27 mouse cellular contexts compared by ENCODE assay signal in genomic region chr3:141293802-141294201, GRCm38 (mm10).
"Had no signal": no experiment of that assay in that cellular context is flagged by ENCODE, and none has a peak within 500 bp of the region (broad histone marks: within the 10 kb centered on the region; RNA-seq: fewer than 3 reads in every experiment).

No protein-coding gene starts in this region.

- ATAC-seq: forebrain, embryonic 13.5 days; forebrain, embryonic 14.5 days; forebrain, embryonic 15.5 days; forebrain, embryonic 16.5 days; forebrain, postnatal 0 days had no signal

- H3K4me3 ChIP-seq: embryonic facial prominence, embryonic 10.5 days; embryonic facial prominence, embryonic 12.5 days; embryonic facial prominence, embryonic 13.5 days; embryonic facial prominence, embryonic 15.5 days; erythroblast, embryonic 14.5 days; forebrain, embryonic 10.5 days; forebrain, embryonic 12.5 days; forebrain, embryonic 13.5 days; forebrain, embryonic 15.5 days; gastrocnemius, adult 2 months; heart, adult 2 months; heart, embryonic 10.5 days had no signal

- H3K4me2 ChIP-seq: embryonic facial prominence, embryonic 12.5 days; embryonic facial prominence, embryonic 13.5 days; embryonic facial prominence, embryonic 15.5 days; forebrain, embryonic 12.5 days; forebrain, embryonic 13.5 days; forebrain, embryonic 15.5 days had no signal

- DNase-seq: cerebellum, adult 9-11 months; cerebellum, postnatal 10 days; cerebellum, postnatal 14 days; cerebellum, postnatal 25 days; cerebellum, postnatal 36 days; embryo, embryonic 11 days; forebrain, postnatal 0 days; gastrocnemius, adult 2 months; gastrocnemius, postnatal 10 days; gastrocnemius, postnatal 14 days; gastrocnemius, postnatal 25 days; gastrocnemius, postnatal 36 days; heart, adult 11 months; heart, adult 18-20 months; heart, adult 2 months had no signal

- H3K4me1 ChIP-seq: embryonic facial prominence, embryonic 10.5 days; embryonic facial prominence, embryonic 12.5 days; embryonic facial prominence, embryonic 13.5 days; embryonic facial prominence, embryonic 15.5 days; forebrain, embryonic 10.5 days; forebrain, embryonic 12.5 days; forebrain, embryonic 13.5 days; forebrain, embryonic 15.5 days; heart, embryonic 10.5 days had no signal

- H3K27ac ChIP-seq: embryonic facial prominence, embryonic 10.5 days; embryonic facial prominence, embryonic 12.5 days; embryonic facial prominence, embryonic 13.5 days; embryonic facial prominence, embryonic 15.5 days; forebrain, embryonic 10.5 days; forebrain, embryonic 12.5 days; forebrain, embryonic 13.5 days; forebrain, embryonic 15.5 days; gastrocnemius, adult 2 months; heart, adult 2 months; heart, embryonic 10.5 days had no signal

- H3K27me3 ChIP-seq: embryonic facial prominence, embryonic 12.5 days; embryonic facial prominence, embryonic 13.5 days; embryonic facial prominence, embryonic 15.5 days; forebrain, embryonic 12.5 days; forebrain, embryonic 13.5 days; forebrain, embryonic 15.5 days had no signal

- H3K36me3 ChIP-seq: embryonic facial prominence, embryonic 10.5 days; embryonic facial prominence, embryonic 12.5 days; embryonic facial prominence, embryonic 13.5 days; embryonic facial prominence, embryonic 15.5 days; forebrain, embryonic 10.5 days; forebrain, embryonic 12.5 days; forebrain, embryonic 15.5 days; heart, embryonic 10.5 days had no signal

- H3K9me3 ChIP-seq: embryonic facial prominence, embryonic 10.5 days; embryonic facial prominence, embryonic 12.5 days; embryonic facial prominence, embryonic 13.5 days; embryonic facial prominence, embryonic 15.5 days; forebrain, embryonic 10.5 days; forebrain, embryonic 12.5 days; forebrain, embryonic 13.5 days; forebrain, embryonic 15.5 days; heart, embryonic 10.5 days had no signal

- H3K9ac ChIP-seq: embryonic facial prominence, embryonic 12.5 days; embryonic facial prominence, embryonic 13.5 days; embryonic facial prominence, embryonic 15.5 days; forebrain, embryonic 12.5 days; forebrain, embryonic 13.5 days; forebrain, embryonic 15.5 days; forebrain, postnatal 0 days had no signal
